Mouse (Mus musculus) cerebellum, postnatal 25 days (tissue): ENCODE measurements around the gene Plp2.

Source experiments
- DNase-seq, 2 experiments: peaks; one replicate each; pipeline ENCODE4 v3.0.0; 2021; ENCODE audit warnings: mixed read lengths in 2 of 2

Plp2 gene

GRCm38 (mm10) chrX:7661086-7661485 is 10.1 kb downstream of the Plp2 start:
- no peak for DNase-seq

DNA sequence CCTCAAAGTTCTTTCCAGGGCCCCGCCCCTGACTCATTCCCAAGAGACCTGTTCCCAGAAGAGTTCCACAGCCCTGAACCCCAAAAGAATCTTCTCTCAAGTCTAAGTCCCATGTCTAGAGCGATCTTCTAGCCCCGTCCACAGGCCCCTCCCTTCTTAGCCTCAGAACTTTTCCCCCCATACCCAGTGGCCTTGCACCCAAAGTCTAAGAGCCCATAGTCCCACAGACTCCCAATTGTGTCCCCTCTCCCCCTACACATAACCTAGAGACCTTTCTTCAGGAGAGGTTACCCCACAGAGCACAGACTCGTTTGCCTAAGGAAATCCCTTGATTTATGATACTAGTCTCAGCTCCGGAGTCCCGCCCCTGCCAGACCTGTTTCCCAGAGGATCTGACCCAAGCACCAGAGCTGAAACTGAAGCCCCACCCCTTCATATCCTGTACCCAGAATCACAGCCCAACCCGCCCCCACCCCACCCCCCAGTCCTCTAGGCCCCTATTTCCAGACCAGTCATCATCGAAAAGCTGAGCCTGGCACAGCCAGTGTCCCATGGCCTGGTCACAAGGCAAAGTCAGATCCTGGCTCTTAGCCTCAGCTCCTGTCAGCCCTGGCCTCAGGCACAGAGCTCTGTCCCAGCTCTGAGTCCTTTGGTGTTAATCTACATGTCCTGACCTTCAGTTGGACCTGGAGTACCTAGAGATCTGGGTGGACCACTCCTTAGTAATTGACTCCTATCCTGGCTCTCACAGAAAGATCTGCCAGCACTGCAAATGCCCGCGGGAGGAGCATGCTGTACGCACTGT is 12.2 kb downstream of the Plp2 start:
- no peak for DNase-seq

GRCm38 (mm10) chrX:7658031-7658784 is 13.0 kb downstream of the Plp2 start:
- DNase-seq = no peak

DNA sequence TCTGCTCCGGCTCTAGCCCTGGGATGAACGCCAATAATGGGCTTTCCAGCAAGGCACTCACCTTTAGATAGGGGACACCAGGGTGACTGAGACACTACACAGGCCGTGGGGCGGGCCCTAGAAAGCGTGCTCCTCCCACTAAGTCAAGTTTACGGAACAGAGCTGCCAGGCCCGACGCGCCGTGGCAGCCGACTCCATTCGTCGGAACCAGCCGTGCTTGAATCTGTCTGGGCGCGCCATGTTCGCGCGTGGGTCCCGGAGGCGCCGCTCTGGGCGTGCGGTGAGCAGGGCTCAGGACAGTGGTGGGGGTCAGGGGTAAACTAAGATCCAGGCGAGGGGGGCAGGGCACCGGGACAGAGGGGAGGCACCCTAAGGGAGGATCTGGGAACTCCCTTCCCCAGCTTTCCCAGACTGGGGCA is 14.0 kb downstream of the Plp2 start, which contains the start of gene Prickle3:
Gene Prickle3, plus strand, starts transcription at position 40 of the 419 bp plus-strand sequence.
- peak in 1 of 2 experiments; percentile 46 for DNase-seq

- DNase-seq = peak; percentile 54 to 72
Measured at GRCm38 (mm10) chrX:7648671-7649304, 22.4 kb downstream of the Plp2 start.

DNA sequence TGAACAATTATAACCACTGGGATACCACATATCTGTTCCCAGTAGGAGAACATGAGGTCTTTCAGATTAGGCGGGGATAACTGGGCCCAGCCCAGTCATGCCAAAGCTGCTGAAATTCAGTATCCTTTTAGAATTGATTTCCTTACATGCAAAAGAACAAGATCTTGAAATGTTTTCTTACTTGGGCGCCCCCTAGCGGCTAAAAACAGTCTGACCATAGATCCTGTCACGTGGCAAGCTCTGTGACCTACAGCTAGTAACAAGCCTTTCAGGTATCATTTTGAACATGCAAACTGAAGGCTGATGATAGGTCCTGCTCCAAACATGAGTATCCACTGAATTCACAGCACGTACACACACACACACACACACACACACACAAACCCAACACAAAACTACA is 25.8 kb downstream of the Plp2 start:
- peak; percentile 80 to 88 for DNase-seq

GRCm38 (mm10) chrX:7640785-7641184 is 30.4 kb downstream of the Plp2 start:
- DNase-seq = peak in 1 of 2 experiments; percentile 37

DNA sequence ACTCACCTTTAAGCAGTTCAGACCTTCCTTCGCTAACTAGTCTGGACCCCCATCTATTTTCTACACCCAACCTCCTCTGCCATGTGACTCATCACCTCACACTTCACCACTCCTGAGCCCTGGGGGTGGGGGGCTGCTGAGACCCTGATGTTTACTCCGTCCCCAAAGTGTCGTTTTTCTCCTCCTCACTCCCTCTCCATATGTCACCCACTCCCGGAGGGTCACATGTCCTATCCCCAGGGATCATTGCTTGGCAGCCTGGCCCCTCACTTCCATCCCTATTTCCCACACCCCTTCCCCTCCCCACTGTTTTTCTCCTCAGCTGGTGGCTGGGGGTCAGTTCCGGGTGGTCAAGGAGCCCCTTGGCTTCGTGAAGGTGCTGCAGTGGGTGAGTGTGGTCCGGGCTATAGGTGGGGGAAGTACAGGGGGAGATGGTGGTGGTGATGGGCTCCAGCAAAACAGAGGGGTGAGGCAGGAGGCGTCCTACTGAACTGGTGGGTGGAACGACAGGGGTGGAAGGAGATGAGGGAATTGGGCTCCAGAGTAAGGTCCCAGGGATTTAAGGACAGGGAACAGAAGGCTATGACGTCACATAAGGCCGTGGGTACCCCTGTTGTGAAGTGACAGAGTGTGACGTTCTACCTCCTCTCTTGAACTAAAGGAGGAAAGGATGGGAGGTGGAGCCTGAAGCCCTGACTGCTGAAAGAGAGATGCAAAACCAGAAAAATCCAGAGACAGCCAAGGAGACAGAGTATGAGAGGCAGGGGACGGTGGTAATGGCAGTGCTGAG is 31.5 kb downstream of the Plp2 start:
- peak; percentile 34 to 36 for DNase-seq

- DNase-seq = peak; percentile 96 to 97
Measured at GRCm38 (mm10) chrX:7638401-7639091, 32.6 kb downstream of the Plp2 start, which contains the start of gene Syp. TSS of gene Syp (plus strand) at chrX:7638471.

GRCm38 (mm10) chrX:7635101-7635500 is 36.1 kb downstream of the Plp2 start:
- DNase-seq = no peak

- no peak for DNase-seq
Measured at GRCm38 (mm10) chrX:7632560-7632959, 38.6 kb downstream of the Plp2 start.
